Mouse (Mus musculus): Measurements from ENCODE around the gene Rsc1a1.
A peak's percentile ranks its signal among the peaks of the same experiment; 100 is the strongest.

Rsc1a1 gene

DNA sequence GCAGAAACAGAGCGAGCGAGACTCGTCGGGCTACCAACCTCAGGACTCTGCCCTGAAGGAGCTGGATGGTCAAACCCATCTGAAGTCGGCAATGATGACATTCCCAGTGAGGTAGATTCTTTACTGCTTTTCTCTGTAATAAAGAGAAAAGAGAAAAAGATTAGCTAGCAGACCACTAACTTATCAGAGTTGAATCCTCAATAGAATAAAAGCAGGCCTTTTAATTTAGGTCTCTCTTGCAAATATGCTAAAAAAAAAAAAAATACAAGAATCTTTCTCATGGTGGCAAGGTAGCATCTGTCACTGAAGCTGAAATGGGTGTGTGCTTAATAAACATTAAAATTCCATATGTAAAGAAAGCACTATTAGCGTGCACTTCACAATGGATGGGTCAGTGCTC lies at the start of gene Rsc1a1:
Rsc1a1 (minus strand) TSS at position 101 of the 400 bp plus-strand sequence.
- no peak for DNase-seq (ENCODE audit: low spot score in 2 of 2)

DNA sequence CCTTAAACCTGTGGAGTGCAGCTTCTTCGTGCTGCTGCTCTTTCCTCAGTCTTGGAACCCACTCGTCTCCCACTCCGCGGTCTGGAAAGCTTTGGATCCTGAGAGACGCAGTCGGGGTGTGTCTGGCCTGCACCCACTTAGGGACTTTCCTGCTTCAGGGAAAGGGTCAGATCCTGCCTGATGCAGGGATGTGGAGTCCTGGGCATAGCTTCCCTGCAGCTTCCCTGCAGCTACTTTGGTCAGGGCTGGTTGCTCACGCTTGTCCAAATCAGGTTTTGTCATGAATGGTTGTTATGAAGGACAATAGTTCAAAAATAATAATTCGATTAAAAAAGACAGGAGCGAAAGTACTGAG lies 49.8 kb upstream of the Rsc1a1 start:
- DNase-seq (ENCODE audit: low spot score in 2 of 2), result no peak

DNA sequence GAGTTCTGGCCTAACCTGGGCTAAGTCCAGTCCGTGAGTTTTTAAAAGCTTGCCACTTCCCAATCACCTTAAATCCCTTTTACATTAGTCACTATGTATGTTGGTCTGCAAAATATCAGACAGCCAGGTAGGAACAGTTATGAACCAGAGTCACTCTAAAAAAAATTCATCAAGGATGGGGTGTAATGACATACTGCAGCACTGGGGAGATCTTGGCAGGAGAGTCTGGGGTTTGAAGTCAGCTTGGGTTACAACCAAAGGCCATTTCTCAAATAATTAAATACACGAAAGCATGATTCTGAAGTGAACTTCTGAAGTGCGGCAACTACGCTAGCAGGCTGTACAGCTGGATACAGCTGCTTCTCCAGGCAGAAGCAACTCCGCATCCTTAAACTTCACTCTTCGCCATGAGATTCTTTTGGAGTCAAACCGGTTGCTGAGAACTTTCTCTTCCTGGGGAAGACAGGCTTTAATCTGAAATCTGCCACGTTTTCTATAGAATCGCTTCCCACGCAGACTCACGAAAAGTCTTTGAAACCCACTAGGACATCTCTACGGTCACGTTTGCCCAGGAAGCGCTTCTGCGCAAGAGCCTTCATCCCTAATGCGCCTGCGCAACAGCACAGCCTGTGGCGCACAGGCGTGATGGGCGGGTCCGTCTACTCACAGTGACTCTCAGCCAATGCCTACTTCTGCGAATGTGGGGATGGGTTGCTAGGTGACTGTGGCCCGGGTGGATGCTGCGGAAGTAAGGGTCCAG lies 49.2 kb upstream of the Rsc1a1 start:
- peak; percentile 75 to 85 for DNase-seq (ENCODE audit: low spot score in 2 of 2)

DNA sequence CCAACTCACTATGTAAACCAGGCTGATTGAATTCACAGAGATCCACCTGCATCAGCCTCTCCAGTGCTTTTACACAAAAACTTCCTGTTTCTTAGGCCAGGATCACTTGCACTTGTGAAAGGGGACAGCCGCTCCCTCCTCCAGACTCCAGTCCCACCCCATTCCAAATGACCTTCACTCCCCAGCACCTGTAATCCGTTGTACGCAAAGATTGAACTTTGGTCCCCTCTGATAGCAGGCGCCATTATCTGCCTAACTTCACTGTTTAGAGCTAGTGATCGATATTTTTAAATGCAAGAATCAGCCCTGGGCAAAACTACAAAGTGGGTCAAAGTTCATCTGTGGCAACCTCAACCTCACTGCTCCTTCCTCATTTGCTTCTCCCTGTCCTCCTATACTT lies 46.4 kb upstream of the Rsc1a1 start:
- no peak for DNase-seq (ENCODE audit: low spot score in 2 of 2)

DNA sequence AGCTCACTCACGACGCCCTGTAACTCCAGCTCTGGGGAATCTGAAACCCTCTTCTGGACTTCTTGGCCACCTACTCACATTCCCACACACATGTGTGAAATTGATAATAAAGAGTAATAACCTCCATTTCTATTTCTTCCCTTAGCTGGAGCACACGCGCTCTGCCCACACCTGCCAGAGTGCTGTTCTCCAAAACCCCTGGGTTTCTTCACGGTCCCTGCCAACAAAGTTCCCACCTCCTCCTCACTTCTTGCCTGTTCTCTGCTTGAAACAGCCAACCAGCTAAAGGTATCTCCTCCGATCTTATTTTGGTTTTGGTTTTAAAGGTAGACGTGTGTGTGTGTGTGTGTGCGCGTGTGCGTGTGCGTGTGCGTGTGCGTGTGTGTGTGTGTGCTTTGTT lies 45.0 kb upstream of the Rsc1a1 start:
- DNase-seq (ENCODE audit: low spot score in 2 of 2), result no peak

DNA sequence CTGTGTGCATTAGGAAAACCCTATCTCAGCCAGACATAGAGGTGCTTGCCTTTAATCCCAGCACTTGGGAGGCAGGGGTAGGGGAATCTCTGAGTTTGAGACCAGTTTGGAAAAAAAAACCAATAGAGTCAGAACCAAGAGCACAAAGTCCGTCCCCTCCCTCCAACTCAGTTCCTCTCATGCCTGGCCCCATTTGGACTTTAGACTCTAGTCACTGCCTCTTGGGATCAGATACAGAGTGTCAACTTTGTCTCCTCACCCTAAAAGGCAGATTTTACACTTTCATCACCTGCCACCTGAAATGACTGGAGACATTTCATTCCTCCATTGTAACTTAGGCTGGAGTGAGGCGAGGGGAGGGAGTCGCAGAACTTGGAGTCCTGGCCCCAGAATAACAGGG lies 43.9 kb upstream of the Rsc1a1 start:
- no peak for DNase-seq (ENCODE audit: low spot score in 2 of 2)

DNA sequence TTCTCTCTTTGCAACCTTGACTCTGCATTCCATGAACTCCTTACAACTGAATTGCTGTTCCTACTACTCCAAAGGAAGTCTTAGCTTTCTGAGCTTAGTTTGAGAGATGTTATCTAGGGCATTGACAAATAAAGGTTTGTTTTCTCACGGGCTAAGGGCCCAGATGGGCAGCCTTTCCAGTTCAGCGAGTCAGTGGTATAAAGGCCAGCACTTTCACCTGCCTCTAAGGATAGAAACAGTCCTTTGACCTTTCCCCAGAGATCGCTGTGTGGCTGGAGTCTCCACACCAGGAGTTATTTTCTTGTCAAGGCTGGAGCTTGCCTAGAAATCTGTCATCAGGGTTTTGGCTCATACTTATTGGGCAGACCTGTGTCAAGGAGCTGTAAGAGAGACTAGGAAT lies 40.3 kb upstream of the Rsc1a1 start:
- no peak for DNase-seq (ENCODE audit: low spot score in 2 of 2)

DNA sequence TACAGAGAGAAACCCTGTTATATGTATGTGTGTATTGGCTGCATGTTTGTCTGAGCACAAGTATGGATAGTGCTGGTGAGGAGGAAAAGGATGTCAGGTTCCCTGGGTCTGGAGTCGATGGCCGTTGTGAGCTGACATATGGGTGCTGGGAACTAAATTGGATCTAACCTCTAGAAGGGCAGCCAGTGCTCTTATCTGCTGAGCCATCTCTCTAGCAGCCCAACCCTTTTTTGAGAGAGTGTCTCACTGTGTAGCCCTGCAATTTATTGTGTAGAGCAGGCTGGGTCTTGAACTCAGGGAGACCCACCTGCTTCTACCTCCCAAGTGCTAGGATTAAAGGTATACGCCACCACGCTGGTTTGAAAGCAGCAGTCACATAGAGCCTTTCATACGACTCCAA lies 39.9 kb upstream of the Rsc1a1 start:
- DNase-seq (ENCODE audit: low spot score in 2 of 2), result no peak

DNA sequence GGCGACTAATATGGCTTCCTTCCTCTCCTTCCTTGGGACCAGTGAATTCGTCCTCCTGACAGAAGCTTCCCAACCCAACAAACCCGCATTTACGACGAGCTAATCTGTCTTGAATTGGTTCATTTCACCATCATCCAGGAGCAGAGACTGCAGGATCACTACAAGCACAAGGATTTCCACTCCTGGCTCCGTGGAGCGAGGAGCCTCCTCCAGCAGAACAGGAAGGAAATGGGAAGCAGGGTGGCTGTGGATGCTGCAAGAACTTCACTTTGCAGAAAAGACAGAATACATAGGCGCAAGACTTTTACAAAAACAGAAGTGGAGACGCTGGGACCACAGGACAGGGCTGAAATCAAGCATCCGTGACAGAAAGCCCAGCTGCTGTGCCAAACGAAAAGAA lies 39.2 kb upstream of the Rsc1a1 start:
- no peak for DNase-seq (ENCODE audit: low spot score in 2 of 2)

DNA sequence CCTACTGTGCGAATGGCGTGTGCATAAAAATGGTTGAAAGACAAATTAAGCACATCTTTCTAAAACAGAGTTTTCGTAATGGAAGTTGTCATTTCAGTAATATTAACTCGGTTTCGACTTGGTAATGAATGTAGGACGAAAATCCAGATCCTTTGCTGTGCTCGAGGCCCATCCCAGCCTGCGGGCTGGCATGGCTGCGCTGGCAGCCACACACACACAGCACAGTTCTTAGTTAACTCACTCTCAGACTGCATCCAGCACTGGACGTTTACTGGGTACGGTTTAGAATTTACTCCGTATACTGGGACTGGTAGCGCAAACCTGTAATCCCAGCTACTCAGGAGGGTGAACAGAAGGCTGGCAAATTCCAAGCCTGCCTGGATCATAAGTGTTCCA lies 38.3 kb upstream of the Rsc1a1 start:
- DNase-seq (ENCODE audit: low spot score in 2 of 2), result no peak

DNA sequence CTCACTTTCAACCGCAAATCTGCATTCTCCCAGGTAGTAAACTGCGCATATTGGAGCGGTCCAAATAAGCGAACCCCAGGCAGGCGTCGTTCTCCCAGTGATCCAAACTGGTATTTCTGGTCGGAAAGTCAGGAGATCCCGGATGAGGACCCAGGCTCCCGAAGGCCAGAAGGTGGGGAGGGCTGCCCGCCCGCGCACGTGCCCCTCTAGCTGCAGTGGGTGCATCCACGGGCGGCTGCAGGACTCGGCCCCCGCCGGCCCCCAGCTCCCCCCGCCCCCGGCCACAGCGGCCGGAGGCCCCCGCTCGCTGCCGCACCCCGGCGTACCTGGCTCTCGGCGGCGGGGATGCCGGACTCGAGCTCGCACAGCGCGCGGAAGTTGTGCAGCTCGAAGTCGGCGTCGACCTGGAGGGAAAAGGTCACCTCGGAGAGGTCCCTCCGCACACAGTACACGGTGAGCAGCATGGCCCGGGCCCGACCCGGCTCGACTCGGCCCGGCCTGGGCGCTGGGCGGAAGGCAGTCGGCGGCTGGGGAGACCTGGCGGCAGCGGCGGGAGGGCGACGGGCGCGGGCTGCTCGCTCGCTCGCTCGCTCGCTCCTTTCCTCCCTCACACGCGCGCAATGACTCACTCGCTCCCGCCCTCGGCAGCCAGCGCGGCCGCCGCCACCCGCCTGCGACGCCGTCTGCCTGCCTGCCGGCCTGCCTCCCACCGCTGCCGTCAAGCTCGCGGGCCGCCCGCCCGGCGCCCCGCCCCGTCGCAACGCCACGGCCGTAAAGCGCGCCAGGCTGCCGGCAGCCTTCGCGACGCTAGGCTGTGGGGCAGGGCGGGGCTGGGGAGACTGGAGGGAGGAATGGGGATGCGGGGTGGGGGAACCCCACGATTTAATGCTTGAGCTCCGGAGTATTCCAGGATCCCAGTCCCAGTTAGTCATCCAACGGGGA lies 37.6 kb upstream of the Rsc1a1 start, which contains the start of gene Ddi2:
Ddi2 (minus strand) TSS at position 689 of the 942 bp plus-strand sequence.
- peak; percentile 81 to 88 for DNase-seq (ENCODE audit: low spot score in 2 of 2)

DNA sequence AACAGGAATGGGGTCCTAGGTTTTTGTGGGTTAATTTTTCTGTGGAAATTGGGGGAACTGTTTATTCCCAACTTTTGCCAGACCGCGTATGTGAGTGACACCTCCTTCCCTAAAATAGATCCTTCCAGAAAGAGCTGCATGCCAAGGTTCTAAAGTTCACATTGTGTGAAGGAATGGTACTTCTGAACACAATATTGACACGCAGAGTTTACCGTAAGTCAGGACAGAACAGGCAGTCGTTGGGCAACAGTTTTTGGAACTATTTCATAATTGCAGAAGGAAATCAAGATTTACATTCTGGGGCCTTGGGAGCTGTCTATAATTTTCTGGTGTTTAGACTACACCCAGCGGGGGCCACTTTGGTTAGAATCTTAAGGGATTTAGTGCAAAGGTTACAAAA lies 36.6 kb upstream of the Rsc1a1 start:
- DNase-seq (ENCODE audit: low spot score in 2 of 2), result no peak

DNA sequence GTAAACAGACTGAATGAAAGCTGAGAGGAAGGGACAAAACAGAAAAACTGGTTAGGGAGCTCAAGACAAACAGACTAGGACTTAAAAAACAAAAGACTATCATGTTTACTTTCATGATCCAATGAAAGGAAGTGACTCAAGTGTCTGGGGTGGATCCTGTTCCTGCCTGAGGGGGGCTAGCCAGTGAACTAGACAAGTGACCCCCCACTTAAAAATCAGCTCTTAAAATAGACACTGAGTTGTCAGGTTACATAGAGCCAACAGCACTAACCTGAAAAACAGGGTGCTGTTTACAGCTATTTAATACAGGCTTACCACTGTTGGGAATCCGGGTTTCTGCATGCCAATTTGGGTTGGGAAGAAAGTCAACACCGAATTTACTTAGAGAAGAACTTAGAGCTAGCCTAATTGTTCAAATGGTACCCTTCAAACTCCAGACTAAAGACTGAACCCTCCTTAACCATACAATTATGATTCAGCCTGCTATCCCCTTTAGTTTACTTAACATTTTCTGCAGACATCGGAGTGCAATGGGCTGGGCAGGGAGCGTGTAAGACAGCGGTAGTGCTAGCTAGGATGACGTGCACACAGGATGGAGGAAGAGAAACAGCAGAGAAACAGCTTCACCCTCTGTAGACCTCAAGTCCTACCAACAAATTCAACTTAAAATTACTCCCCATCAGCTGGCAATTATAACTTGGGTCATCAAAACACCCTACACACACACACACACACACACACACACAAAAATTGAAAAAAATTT lies 35.5 kb upstream of the Rsc1a1 start:
- no peak for DNase-seq (ENCODE audit: low spot score in 2 of 2)

DNA sequence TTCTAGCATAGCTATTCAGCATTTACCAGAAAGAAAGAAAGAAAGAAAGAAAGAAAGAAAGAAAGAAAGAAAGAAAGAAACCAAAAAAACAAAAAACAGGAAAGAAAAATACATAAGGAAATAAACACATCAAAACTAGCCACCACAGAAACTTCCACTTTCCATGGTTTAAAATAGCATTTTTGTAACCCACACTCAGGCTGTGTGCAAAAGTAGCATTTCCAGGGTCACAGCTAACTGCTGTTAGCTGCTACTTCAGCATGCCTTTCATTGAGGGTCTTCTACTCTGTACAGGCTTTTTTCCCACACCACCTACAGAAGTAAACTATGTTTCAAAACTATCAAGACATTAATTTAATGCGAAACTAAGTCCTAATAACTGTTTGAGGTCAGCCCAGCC lies 33.9 kb upstream of the Rsc1a1 start:
- no peak for DNase-seq (ENCODE audit: low spot score in 2 of 2)

DNA sequence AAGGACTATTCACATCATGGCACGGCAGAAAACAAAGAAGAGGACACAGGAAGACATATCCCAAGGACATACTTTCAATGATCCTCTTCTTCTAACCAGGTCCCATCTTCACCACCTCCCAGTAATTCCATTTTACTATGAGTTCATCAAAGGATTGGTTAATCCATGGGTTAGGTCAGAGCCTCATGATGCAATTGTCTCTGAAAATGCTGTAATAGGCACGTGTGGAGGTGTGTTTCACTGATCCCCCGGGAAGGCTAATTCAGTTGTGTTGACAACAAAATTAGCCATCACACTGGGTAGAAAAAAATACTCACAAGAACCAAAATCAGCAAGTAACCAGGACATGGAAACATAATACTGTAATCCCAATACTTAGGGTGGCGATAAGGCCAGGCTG lies 32.2 kb upstream of the Rsc1a1 start:
- DNase-seq (ENCODE audit: low spot score in 2 of 2), result no peak

DNA sequence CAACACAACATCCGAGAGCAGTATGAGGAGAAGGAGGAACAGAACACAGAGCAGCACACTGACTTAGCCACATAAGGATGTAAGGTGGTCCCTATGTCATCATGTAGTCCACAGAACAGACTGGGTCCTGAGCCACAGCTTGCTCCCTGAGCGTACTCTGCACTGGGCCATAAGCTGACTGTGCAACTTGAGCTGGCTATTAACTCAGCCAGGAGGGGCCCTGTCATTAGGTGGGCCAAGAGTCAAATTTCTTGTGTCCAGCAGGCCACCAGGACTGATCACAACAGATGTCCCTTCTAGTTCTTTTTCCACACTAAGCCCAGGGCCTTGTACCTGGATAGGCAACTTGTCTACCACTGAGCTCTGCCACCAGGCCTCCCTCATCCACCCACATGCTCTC lies 29.6 kb upstream of the Rsc1a1 start:
- DNase-seq (ENCODE audit: low spot score in 2 of 2), result no peak

DNA sequence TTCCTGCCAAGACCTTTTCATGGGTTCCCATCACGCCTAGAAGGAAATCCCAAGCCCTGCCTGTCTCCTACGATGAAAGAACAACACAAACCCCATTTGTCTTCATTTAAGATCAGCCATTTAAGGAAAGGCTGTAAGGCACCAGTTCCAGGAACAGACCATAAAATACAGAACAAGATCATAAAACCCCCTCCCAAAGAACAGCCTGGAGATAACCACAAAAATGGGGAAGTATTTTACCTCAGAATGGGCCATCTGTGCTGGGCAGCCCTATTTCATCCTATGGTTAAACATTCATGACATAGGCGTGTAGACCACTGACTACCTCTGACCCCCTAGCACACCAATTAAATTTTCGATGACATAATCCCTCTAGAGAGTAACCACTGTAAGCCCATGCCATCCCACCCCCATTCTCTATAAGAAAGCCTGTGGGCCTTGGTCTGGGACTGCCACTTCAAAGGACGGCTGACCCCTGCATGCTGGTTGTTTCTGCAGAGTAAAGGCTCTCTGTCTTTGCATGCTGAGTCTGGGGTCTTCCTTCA lies 28.3 kb upstream of the Rsc1a1 start:
- no peak for DNase-seq (ENCODE audit: low spot score in 2 of 2)

DNA sequence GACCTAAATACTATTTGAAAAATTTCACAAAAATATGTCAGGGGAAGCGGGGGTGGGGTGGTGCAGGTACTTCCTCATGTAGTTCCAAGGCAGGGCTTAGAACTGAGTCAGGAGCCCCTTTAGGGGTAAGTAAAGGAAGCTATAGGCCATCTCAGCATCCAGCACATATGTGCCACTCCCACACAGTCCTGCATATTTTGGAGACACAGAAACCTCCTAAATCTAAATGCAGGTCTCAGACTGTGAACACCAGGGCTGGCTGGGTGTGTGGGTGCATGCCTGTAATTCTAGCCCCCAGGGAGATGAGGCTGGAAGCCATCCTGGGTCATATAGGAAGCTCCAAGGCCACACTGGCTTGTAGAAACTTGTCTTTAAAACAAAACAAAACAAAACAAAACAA lies 25.9 kb upstream of the Rsc1a1 start:
- DNase-seq (ENCODE audit: low spot score in 2 of 2), result no peak

DNA sequence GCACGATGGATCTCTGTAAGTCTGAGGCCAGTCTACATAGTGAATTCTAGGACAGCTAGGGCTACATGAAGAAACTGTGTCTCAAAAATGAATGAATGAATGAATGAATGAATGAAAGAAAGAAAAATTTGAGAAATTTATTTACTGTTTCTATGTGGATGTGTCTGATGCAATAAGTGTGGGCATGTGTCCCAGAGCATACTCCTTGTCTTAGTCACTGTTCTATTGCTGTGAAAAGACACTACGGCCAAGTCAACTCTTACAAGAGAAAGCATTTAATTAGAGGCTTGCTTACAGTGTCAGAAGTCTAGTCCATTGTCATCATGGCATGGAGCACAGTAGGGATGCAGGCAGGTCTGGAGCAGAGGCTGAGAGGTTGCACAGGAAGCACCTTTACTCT lies 23.6 kb upstream of the Rsc1a1 start:
- no peak for DNase-seq (ENCODE audit: low spot score in 2 of 2)

DNA sequence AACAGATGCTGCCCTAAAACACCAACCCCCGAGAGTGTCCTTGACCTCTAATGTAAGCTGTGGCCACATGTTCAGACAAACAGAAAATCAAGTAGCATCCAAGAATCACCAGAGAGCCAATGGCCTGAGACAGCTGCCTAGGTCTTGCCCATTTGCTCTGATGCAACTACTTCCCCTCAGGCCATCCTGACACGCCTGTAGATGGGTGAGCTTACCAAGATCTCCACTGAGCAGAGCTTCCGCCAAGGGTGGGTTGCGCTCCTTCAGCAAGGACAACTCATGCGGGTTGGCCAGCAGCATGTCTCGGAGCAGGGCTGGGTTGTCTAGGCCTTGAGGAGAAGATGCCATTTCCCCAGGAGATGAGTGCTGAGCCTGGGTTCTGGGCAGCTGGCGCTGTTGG lies 22.6 kb upstream of the Rsc1a1 start:
- no peak for DNase-seq (ENCODE audit: low spot score in 2 of 2)

DNA sequence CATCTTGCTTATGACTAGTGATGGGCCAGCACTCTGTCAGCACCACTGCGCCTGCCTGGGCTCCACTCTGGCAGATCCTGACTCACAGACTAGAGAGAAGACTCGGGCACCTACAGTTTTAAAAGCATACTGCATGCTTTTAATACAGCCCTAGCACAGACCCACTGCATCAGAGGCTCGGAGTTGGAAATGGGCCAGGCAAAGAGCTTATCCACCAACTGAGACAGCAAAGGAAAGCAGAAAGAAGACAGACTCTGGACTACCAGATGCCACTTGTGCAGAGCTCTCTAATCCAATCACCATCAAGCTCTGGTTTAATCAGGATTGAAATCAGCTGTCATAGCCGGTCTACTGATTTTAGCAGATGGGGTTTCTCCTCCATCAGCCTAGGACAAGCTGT lies 19.9 kb upstream of the Rsc1a1 start:
- DNase-seq (ENCODE audit: low spot score in 2 of 2), result no peak

DNA sequence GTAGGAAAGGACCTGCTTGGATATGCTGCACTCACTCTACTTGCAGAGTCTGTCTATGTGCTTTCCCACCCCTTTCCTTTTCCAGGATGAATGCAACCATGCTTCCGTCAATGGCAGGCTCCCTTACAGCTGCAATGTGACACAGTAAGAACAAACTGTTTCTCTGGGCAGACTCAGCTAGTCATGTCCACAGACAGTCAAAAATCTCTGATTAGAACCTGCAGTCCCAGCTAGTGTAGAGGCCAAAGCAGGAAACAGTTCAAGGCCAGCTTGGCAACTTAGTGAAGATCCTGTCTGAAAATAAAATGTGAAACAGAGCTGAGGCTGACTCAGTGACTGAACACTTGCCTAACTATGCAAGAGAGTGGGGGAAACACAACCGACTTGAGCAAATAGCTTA lies 19.2 kb upstream of the Rsc1a1 start:
- no peak for DNase-seq (ENCODE audit: low spot score in 2 of 2)

All from natural killer cell, adult 2 months (primary cell).